Mouse (Mus musculus): ENCODE data around the gene Calm1. TPM values are rescaled to one million over a fixed set of nuclear protein-coding genes. Genes with fewer than 3 reads are reported as not detected.

Gene Calm1
- polyA plus RNA-seq, 1 experiment from 2014 or later: 699 TPM

GRCm38 (mm10) chr12:100254471-100254870 lies 55.2 kb downstream of the Calm1 start:
- Histone ChIP-seq H3K9me3 (replicated peaks) (no peaks in the 10 kb centered on the region), H3K4me2 (no peak overlapping the region), H3K27me3 (no peaks in the 10 kb centered on the region), H3K4me3 (replicated peaks) (no peak overlapping the region), H3K27ac (no peak overlapping the region), H3K36me3 (no peaks in the 10 kb centered on the region), H3K9ac (no peak overlapping the region), H3K4me1 (replicated peaks) (no peaks in the 10 kb centered on the region)
- DNase-seq (no peak), ATAC-seq (ENCODE audit: low read depth) (no peak)
- 70% methylated on average over 4 of the region's 4 CpGs for WGBS (ENCODE audit: insufficient replicate concordance)

- Histone ChIP-seq H3K9ac (no peak overlapping the region), H3K27ac (no peak overlapping the region), H3K4me1 (replicated peaks) (no peaks in the 10 kb centered on the region), H3K27me3 (no peaks in the 10 kb centered on the region), H3K9me3 (replicated peaks) (no peaks in the 10 kb centered on the region), H3K4me2 (no peak overlapping the region), H3K36me3 (no peaks in the 10 kb centered on the region), H3K4me3 (replicated peaks) (no peak overlapping the region)
- ATAC-seq (ENCODE audit: low read depth) (no peak), DNase-seq (no peak)
- WGBS (ENCODE audit: insufficient replicate concordance): 59% methylated on average over 2 of the region's 2 CpGs
Measured at GRCm38 (mm10) chr12:100255441-100255949, 56.3 kb downstream of the Calm1 start.

- WGBS (ENCODE audit: insufficient replicate concordance): 47% methylated on average over 3 of the region's 3 CpGs
- ATAC-seq (ENCODE audit: low read depth) (no peak), DNase-seq (no peak)
- Histone ChIP-seq H3K9ac (no peak overlapping the region), H3K4me2 (no peak overlapping the region), H3K36me3 (no peaks in the 10 kb centered on the region), H3K27me3 (no peaks in the 10 kb centered on the region), H3K4me3 (replicated peaks) (no peak overlapping the region), H3K27ac (no peak overlapping the region), H3K4me1 (replicated peaks) (no peaks in the 10 kb centered on the region), H3K9me3 (replicated peaks) (no peaks in the 10 kb centered on the region)
Measured at GRCm38 (mm10) chr12:100257779-100258178, 58.5 kb downstream of the Calm1 start.

Other genes starting within 250 kb of the Calm1 start
- 0.46 and 0.63 TPM in 2 replicates for gene Kcnk13, start 234.9 kb upstream of the Calm1 start, polyA plus RNA-seq (2015; fragmentation: Nextera tagmentation; extraction: Ambion mirVana)
- 193 and 221 TPM in 2 replicates for gene Psmc1, start 89.3 kb upstream of the Calm1 start, polyA plus RNA-seq (2015; fragmentation: Nextera tagmentation; extraction: Ambion mirVana)
- 6.4 and 8.0 TPM in 2 replicates for gene Nrde2, start 39.8 kb upstream of the Calm1 start, polyA plus RNA-seq (2015; fragmentation: Nextera tagmentation; extraction: Ambion mirVana)